27 mouse cellular contexts compared by ENCODE assay signal in genomic region chr10:41740221-41740620, GRCm38 (mm10). TPM values are rescaled to one million over a fixed set of nuclear protein-coding genes. Genes with fewer than 3 reads are reported as not detected.
DNase-seq lines count a peak whose midpoint lies in the region; ATAC-seq and TF ChIP-seq lines count a peak whose summit lies in the region.
"Had no signal": no experiment of that assay in that cellular context is flagged by ENCODE, and none has a peak within 500 bp of the region (broad histone marks: within the 10 kb centered on the region; RNA-seq: fewer than 3 reads in every experiment).

No protein-coding gene starts in this region.

- no peak overlapping the region for H3K27ac ChIP-seq in heart, embryonic 12.5 days (ENCODE audit: poor library complexity, severe bottlenecking)
- H3K27ac ChIP-seq: embryonic facial prominence, embryonic 13.5 days; embryonic facial prominence, embryonic 15.5 days; forebrain, embryonic 13.5 days; forebrain, embryonic 15.5 days had no signal

- no peaks in the 10 kb centered on the region for H3K27me3 ChIP-seq in heart, embryonic 12.5 days (replicated peaks)
- H3K27me3 ChIP-seq: CH12.LX; embryonic facial prominence, embryonic 13.5 days; embryonic facial prominence, embryonic 15.5 days; forebrain, embryonic 13.5 days; forebrain, embryonic 15.5 days; Patski had no signal

- 64% methylated on average over 2 of the region's 2 CpGs for WGBS in heart, embryonic 12.5 days
- WGBS in lung, adult 2 months = 62% methylated on average over 2 of the region's 2 CpGs

- TF ChIP-seq POLR2A in lung, adult 2 months (IDR thresholded peaks at IDR 0.05; ENCODE audit: borderline replicate concordance, extremely low read depth, low read depth, low read length) = no peak

- H3K9ac ChIP-seq in heart, embryonic 12.5 days = no peak overlapping the region
- H3K9ac ChIP-seq: embryonic facial prominence, embryonic 13.5 days; embryonic facial prominence, embryonic 15.5 days; forebrain, embryonic 13.5 days; forebrain, embryonic 15.5 days had no signal

- H3K4me2 ChIP-seq in heart, embryonic 12.5 days = no peak overlapping the region
- H3K4me2 ChIP-seq: embryonic facial prominence, embryonic 13.5 days; embryonic facial prominence, embryonic 15.5 days; forebrain, embryonic 13.5 days; forebrain, embryonic 15.5 days had no signal

- H3K36me3 ChIP-seq in heart, embryonic 12.5 days = peaks cover 36% of the 10 kb centered on the region
- H3K36me3 ChIP-seq: forebrain, embryonic 15.5 days had no signal

- H3K9me3 ChIP-seq in heart, embryonic 12.5 days (replicated peaks) = no peaks in the 10 kb centered on the region
- H3K9me3 ChIP-seq: embryonic facial prominence, embryonic 13.5 days; embryonic facial prominence, embryonic 15.5 days; forebrain, embryonic 13.5 days; forebrain, embryonic 15.5 days; G1E had no signal

- no peak for TF ChIP-seq CTCF in lung, adult 2 months (IDR thresholded peaks at IDR 0.05; ENCODE audit: insufficient read depth, low read length)

- DNase-seq in heart, adult 11 months = peak; percentile 10
- peak; percentile 48 to 69 for DNase-seq in lung, adult 18-20 months
- no peak for DNase-seq in lung, postnatal 4 days
- peak; percentile 52 for DNase-seq in lung, postnatal 25 days (ENCODE audit: low spot score)
- DNase-seq in lung, adult 2 months = no peak
- peak; percentile 4 for DNase-seq in adipocyte (ENCODE audit: low spot score)
- DNase-seq: adrenal gland, adult 2 months; adrenal gland, postnatal 10 days; adrenal gland, postnatal 25 days; B cell, adult 2 months; cerebellum, adult 11 months; cerebellum, adult 18-20 months; cerebellum, adult 8-10 months; cerebellum, adult 9-11 months; cerebellum, postnatal 14 days; cerebellum, postnatal 36 days; embryo, embryonic 11 days had no signal

- H3K4me1 ChIP-seq in heart, embryonic 12.5 days (replicated peaks) = no peaks in the 10 kb centered on the region
- H3K4me1 ChIP-seq in lung, adult 2 months (ENCODE audit: control insufficient read depth, insufficient read depth, low read length) = no peaks in the 10 kb centered on the region
- H3K4me1 ChIP-seq: embryonic facial prominence, embryonic 13.5 days; embryonic facial prominence, embryonic 15.5 days; forebrain, embryonic 15.5 days had no signal

- no peak for ATAC-seq in heart, embryonic 12.5 days (ENCODE audit: insufficient number of reproducible peaks, low FRiP score)
- ATAC-seq: activated CD4-positive, CD25-positive, alpha-beta regulatory T cell, adult 4 months; CD4-positive, CD25-positive, alpha-beta regulatory T cell, adult 4 months; forebrain, embryonic 13.5 days; forebrain, embryonic 15.5 days; Patski had no signal

- H3K4me3 ChIP-seq in heart, embryonic 12.5 days = no peak overlapping the region
- no peak overlapping the region for H3K4me3 ChIP-seq in lung, adult 2 months (replicated peaks; ENCODE audit: extremely low read depth, low read depth, low read length)
- H3K4me3 ChIP-seq: embryonic facial prominence, embryonic 13.5 days; embryonic facial prominence, embryonic 15.5 days; forebrain, embryonic 13.5 days; forebrain, embryonic 15.5 days had no signal

RNA-seq across cellular contexts. Expression of gene Ccdc162, which starts 23.8 kb away (rescaled TPM):
- 0.34 and 0.37 TPM in 2 replicates for polyA plus RNA-seq in heart, embryonic 12.5 days (2016; fragmentation: Nextera tagmentation; extraction: Ambion mirVana)
- 6.2 and 8.5 TPM in 2 replicates for polyA plus RNA-seq in lung, adult 2 months (2012; rRNA removed)
- polyA plus RNA-seq: G1E had no signal

Comparison
In these comparisons a context has a peak if more than half of its experiments do, and no peak if none do; other contexts are left out.
1. DNase-seq: peak in heart, adult 11 months (single experiment), lung, adult 18-20 months (2 of 2), lung, postnatal 25 days (single experiment) and adipocyte (single experiment); none in lung, postnatal 4 days (0 of 2) and lung, adult 2 months (single experiment).